In genomic region chr2:58566049-58566409, GRCm38 (mm10) we compare ENCODE assay signal across 8 mouse cellular contexts. TPM values are rescaled to one million over a fixed set of nuclear protein-coding genes. Genes with fewer than 3 reads are reported as not detected.
DNase-seq lines count a peak whose midpoint lies in the region; ATAC-seq and TF ChIP-seq lines count a peak whose summit lies in the region.

No protein-coding gene starts in this region.

- no peaks in the 10 kb centered on the region for H3K36me3 ChIP-seq in liver, adult 2 months (ENCODE audit: control insufficient read depth, insufficient read depth, low read length)

- 3% methylated on average over 6 of the region's 6 CpGs for WGBS in liver, adult 2 months
- WGBS in cerebellum, adult 2 months = 7% methylated on average over 6 of the region's 6 CpGs
- 1% methylated on average over 6 of the region's 6 CpGs for WGBS in olfactory bulb, adult 2 months

- peak overlapping the region; percentile 92 for H3K4me3 ChIP-seq in liver, adult 2 months (ENCODE audit: insufficient read depth, low read depth, low read length)
- H3K4me3 ChIP-seq in cerebellum, adult 2 months (replicated peaks; ENCODE audit: insufficient read depth, low read depth, low read length) = peak overlapping the region; percentile 77
- peak overlapping the region; percentile 80 for H3K4me3 ChIP-seq in olfactory bulb, adult 2 months (ENCODE audit: insufficient read depth, low read depth, low read length)

- TF ChIP-seq POLR2A in liver, adult 2 months (IDR thresholded peaks at IDR 0.05; ENCODE audit: extremely low read depth, insufficient read depth, low read length) = no peak
- no peak for TF ChIP-seq POLR2A in cerebellum, adult 2 months (IDR thresholded peaks at IDR 0.05; ENCODE audit: borderline replicate concordance, insufficient read depth, low read length)
- no peak for TF ChIP-seq POLR2A in olfactory bulb, adult 2 months (IDR thresholded peaks at IDR 0.05; ENCODE audit: insufficient read depth, low read depth, low read length)

- peak overlapping the region; percentile 91 for H3K9ac ChIP-seq in liver, adult 2 months (ENCODE audit: low read depth, low read length)

- ATAC-seq in megakaryocyte progenitor cell, adult 5-6 weeks (replicated peaks; ENCODE audit: poor library complexity) = no peak

- H3K27me3 ChIP-seq in liver, adult 2 months (ENCODE audit: control insufficient read depth, insufficient read depth, low read length) = no peaks in the 10 kb centered on the region
- no peaks in the 10 kb centered on the region for H3K27me3 ChIP-seq in cerebellum, adult 2 months (ENCODE audit: control insufficient read depth, insufficient read depth, low read length)

- no peak for TF ChIP-seq CTCF in liver, adult 2 months (IDR thresholded peaks at IDR 0.05; ENCODE audit: low read depth, low read length)
- no peak for TF ChIP-seq CTCF in cerebellum, adult 2 months (IDR thresholded peaks at IDR 0.05; ENCODE audit: borderline replicate concordance, insufficient read depth, low read depth, low read length)
- TF ChIP-seq CTCF in olfactory bulb, adult 2 months (IDR thresholded peaks at IDR 0.05; ENCODE audit: insufficient read depth, low read depth, low read length) = no peak

- peak overlapping the region; percentile 91 for H3K27ac ChIP-seq in liver, adult 2 months (replicated peaks; ENCODE audit: insufficient read depth, low read depth, low read length)
- H3K27ac ChIP-seq in cerebellum, adult 2 months (ENCODE audit: insufficient read depth, low read length) = peak overlapping the region; percentile 76
- peak overlapping the region; percentile 80 for H3K27ac ChIP-seq in olfactory bulb, adult 2 months (ENCODE audit: insufficient read depth, low read depth, low read length)

- H3K4me1 ChIP-seq in liver, adult 2 months (ENCODE audit: control insufficient read depth, insufficient read depth, low read length) = peaks cover 39% of the 10 kb centered on the region
- peaks cover 13% of the 10 kb centered on the region for H3K4me1 ChIP-seq in cerebellum, adult 2 months (ENCODE audit: control insufficient read depth, insufficient read depth, low read length)
- peaks cover 10% of the 10 kb centered on the region for H3K4me1 ChIP-seq in olfactory bulb, adult 2 months (ENCODE audit: control insufficient read depth, insufficient read depth, low read length)

- peaks cover 29% of the 10 kb centered on the region for H3K79me2 ChIP-seq in liver, adult 2 months (ENCODE audit: control insufficient read depth, insufficient read depth, low read length)

- intact Hi-C loops in left cerebral cortex, postnatal 4 days (cut with DNase I) = loop anchor here (2.0 to 10.0 kb wide), 4 partner anchors 89 to 534 kb away; partner anchors contain the start of gene Cytip

- DNase-seq in liver, adult 2 months (ENCODE audit: extremely low read depth, low read depth, low spot score) = no peak
- no peak for DNase-seq in liver
- DNase-seq in cerebellum, adult 2 months = peak in 1 of 2 experiments; percentile 53
- DNase-seq in heart, adult 9 months (ENCODE audit: low spot score in 2 of 2) = peak; percentile 44 to 51
- peak; percentile 24 to 42 for DNase-seq in kidney, postnatal 36 days
- DNase-seq in left cerebral cortex, postnatal 4 days = no peak

RNA-seq across cellular contexts. Expression of gene Acvr1, which starts 0.9 kb away (rescaled TPM):
- 8.4 and 9.0 TPM in 2 replicates for total RNA-seq in liver, adult 2 months (2014; rRNA removed)
- polyA plus RNA-seq in liver, adult 2 months (2012; rRNA removed) = 4.3 and 5.7 TPM in 2 replicates
- 18.5 and 18.7 TPM in 2 replicates for polyA plus RNA-seq in cerebellum, adult 2 months (2012; rRNA removed)
- polyA plus RNA-seq in olfactory bulb, adult 2 months (2012; ENCODE audit: insufficient read depth, insufficient read length, low replicate concordance, missing spikeins) = not detected in 2 replicates
- total RNA-seq in megakaryocyte progenitor cell, adult 5-6 weeks (2015) = 2.3 and 3.5 TPM in 2 replicates
- 0.87 and 0.88 TPM in 2 replicates for total RNA-seq in megakaryocyte progenitor cell, adult 5-6 weeks (2017)
- 10 to 100 TPM; 50.1 to 56.7 TPM for total RNA-seq in left cerebral cortex, postnatal 4 days (2021)

RNA-seq across cellular contexts. Expression of gene Upp2, which starts 1.1 kb away (rescaled TPM):
- 1,501 and 1,754 TPM in 2 replicates for total RNA-seq in liver, adult 2 months (2014; rRNA removed)
- polyA plus RNA-seq in liver, adult 2 months (2012; rRNA removed) = 105 and 134 TPM in 2 replicates
- polyA plus RNA-seq in cerebellum, adult 2 months (2012; rRNA removed) = 27.2 and 38.2 TPM in 2 replicates
- polyA plus RNA-seq in olfactory bulb, adult 2 months (2012; ENCODE audit: insufficient read depth, insufficient read length, low replicate concordance, missing spikeins) = not detected in 2 replicates
- 0.37 and 0.64 TPM in 2 replicates for total RNA-seq in megakaryocyte progenitor cell, adult 5-6 weeks (2015)
- total RNA-seq in megakaryocyte progenitor cell, adult 5-6 weeks (2017) = not detected in 2 replicates
- 10 to 100 TPM; 10.1 to 12.2 TPM for total RNA-seq in left cerebral cortex, postnatal 4 days (2021)

Comparison
In these comparisons a context has a peak if more than half of its experiments do, and no peak if none do; other contexts are left out.
1. DNase-seq: peak in heart, adult 9 months (2 of 2) and kidney, postnatal 36 days (2 of 2); none in liver, adult 2 months (single experiment), liver (single experiment) and left cerebral cortex, postnatal 4 days (single experiment).
2. RNA of gene Upp2, which starts 1.1 kb away (total RNA-seq): 1,501 to 1,754 TPM in liver, adult 2 months; 10.1 to 12.2 TPM in left cerebral cortex, postnatal 4 days and 0.37 to 0.64 TPM in megakaryocyte progenitor cell, adult 5-6 weeks; every median in the first group is over 100 times any median in the second.
3. Peak in every context shown above with its lines, with median percentiles within 50 percentile points of each other: H3K27ac ChIP-seq and H3K4me3 ChIP-seq.